Mouse (Mus musculus) right cerebral cortex, postnatal 36 days (tissue): ENCODE measurements around the gene Gm45213.

ENCODE experiments used
- DNase-seq, 2 experiments: peaks; one replicate each; pipeline ENCODE4 v3.0.0; 2022; ENCODE audit warnings: low spot score in 2 of 2, mixed read lengths in 1 of 2

Gm45213 gene

DNA sequence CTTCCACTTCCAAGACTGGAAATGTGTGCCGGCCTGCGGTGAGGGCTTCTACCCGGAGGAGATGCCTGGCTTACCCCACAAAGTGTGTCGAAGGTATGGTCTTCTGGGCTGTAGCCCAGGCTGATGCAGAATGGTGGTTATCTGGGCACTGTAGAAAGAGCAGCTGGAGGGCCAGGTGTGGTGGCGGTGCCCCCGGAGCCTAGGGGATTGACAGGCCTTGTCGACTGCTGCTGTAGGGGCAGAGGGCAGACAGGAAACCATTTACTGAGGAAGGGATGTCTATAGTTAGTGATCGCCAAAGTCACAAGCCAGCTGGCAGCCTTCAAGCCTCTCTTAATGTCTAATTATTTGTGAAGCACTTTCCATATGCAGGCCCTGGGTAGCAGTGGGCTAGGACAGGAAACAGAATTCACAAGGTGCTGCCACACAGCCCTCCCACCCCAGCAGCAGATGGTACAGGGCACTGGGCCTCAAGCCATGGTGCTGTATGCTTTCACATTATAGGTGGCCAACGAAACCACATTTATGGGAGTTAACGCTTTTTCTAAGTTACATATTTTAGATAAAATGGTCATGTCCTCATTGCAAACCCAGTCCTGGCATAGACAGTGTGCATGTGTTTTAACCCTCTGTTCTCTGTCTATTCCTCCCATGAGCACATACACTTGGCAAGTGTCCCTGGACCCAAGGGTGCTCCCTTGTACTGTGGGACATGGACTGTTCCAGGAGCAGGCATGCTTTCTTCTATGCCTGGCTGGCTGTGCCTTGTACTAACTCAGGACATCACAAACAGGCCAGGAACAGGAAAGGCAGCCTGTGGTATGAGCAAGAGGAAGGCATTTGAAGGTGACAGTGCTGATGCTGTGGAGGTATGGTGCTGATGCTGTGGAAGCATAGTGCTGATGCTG, at the start of gene Gm45213:
TSS of gene Gm45213 (plus strand) at position 51 of the 908 bp plus-strand sequence.
- no peak for DNase-seq

DNA sequence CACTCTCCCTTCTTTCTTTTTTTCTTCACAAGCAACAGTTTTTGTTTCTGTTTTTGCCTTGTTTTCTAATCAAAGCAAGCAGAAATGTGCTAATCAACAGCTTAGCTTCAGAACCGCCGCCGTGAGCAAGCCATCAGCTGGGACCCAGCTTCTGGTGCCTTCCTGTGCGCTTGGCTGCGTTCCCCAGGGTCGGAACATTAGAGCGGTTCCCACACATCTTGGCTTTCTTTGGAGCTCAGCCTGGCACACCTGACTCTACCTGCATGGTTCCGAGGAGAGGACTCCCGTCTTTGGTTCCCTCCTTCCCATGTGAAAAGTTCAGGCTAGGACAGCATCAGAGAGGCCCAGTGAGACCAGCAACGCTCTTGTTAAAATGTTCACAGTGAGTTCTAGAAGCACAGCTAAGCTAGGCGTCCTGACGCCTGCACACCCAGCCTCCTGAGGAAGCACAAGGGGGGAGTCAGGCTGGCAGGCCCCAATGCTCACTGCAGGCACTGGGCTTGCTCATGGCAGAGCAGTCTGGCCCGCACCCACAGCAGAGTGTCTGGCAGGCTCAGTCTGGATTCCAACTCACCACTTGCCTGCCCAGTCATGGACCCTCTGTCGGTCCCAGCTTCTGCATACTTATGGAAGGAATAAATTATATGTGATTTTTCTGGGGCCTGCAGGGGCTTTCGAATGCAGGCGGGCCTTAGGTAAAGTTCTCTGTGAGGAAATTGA, 42.2 kb upstream of the Gm45213 start:
- DNase-seq = no peak

GRCm38 (mm10) chr7:66001797-66002196, 41.6 kb upstream of the Gm45213 start:
- DNase-seq = no peak

DNA sequence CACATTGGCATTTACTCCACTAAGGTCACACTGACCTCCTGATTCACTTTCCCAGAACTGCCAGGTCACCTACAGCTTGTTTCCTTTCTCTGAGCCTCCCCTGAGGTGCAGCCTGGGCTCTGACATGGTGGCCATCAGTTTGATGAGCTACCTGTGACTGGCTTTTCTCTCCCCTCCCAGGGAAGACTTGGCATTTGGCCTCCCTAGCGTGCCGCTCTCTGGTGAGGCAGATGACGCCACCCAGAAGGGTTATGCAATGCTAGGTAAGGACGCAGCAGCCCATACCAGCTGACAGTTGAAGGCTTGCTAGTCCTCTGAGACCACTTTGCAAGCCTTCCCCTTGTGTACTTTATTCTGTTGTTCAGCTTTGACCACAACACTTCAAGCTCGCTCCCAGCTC, 40.0 kb upstream of the Gm45213 start:
- DNase-seq = no peak

GRCm38 (mm10) chr7:66003865-66004638, 39.4 kb upstream of the Gm45213 start:
- no peak for DNase-seq

DNA sequence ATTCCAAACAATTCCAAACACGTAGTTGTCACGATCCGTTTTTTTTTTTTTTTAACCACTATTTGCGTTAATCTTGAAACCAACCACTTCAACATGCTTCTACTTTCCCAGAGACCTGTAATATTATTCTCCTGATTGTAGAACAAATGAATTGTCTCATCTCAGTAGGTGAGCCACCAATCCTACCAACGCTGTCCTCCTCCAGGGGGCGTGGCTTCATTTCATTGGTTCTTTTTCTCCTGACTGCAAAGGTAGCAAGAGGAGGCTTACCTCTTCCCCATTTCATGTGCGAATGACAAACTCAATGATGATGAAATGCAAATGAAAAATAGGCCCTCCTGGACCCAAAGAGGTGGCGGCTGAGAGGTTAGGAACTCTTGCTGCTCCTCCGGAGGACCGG, 38.3 kb upstream of the Gm45213 start:
- DNase-seq = no peak

GRCm38 (mm10) chr7:66008161-66008891, 35.1 kb upstream of the Gm45213 start:
- DNase-seq = no peak

DNA sequence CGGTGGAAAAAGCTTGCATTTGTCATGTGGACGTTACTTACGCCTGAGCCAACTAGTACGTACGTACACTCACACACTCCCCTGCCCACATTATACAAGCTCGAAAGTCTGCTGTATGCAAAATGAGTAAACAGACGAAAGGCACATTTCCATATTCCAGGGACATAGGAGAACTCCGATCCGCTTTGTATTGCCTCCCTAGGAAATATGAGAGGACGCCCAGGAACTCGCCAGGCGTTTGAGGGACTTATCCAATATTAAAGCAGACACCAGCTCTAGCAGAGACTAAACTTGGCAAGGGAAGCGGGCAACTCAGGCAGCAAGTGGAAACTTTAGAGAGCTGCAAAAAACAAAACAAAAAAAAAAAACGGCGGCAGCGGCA, 34.5 kb upstream of the Gm45213 start:
- no peak for DNase-seq

DNA sequence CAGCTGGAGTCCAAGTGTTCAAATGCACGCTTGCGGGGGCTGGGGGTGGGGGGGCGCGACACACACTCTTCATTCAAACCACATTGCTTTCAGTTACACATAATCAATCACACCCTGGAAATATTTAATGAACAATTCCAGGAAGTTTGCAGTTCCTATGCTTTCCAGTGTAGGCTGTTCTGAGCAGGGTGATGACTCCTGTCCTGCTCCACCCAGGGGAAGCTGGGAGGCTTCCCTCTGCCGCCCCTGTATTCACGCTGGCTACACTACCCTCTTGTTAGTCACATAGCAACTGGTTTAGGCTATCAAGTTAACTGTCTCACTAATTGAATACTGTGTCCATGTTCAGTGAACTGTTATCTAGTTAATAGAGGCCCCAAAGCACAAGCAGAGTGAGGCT, 32.9 kb upstream of the Gm45213 start:
- DNase-seq = no peak

- DNase-seq = peak in 1 of 2 experiments; percentile 9
Measured at GRCm38 (mm10) chr7:66027747-66028146, 15.7 kb upstream of the Gm45213 start.

DNA sequence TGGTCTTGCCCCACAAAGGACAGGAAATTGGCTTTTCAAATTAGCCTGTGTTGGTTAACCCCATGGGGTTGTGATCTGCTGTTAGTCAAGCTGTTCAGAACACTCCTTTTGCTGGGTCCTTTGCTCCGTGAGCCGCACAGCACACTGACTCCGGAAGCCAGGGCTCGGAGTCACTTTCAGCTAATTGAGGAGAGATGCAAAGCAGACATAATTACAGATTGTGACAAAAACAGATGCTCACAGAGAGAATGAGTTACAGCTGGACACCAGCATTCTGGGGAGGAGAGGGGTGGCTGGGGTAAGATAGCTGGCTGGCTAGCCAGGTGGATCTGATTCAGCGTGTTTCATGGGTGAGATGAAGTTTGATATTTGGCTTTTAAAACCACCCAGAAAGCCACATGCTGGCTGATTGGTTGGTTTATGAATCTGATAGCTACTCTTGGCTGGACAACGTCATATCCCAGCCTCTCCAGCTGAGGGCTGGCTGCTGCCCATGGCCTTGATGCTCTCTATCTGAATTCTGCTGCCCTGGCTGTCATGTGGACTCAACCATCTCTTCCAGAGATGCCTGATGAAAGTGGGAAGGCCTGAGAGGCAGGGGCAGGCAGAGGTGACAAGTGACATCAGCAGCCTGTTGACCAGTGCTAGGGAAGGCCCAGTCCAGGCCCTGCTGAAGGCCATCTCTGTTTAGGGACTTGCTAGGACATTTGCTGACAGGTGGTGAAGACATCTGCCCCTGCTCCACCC, 14.5 kb upstream of the Gm45213 start:
- DNase-seq = no peak

DNA sequence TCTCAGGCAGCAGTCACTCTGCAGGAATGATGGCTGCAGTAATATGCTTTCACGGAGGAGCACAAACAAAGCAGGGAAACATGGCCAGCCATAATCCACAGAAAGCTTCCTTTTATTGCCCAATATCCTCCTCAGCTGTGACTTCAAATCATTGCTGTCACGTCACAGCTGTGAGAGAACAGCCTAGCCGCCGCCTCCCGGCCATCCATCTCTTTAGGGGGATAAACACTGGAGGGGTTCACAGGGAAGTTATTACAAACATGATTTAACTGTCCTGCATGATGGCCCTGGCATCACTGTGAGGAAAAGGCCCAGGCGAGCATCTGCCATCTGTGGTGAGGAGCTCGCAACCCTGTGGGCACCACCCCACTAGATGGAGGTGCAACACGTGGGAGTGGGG, 6.6 kb upstream of the Gm45213 start:
- DNase-seq = no peak

DNA sequence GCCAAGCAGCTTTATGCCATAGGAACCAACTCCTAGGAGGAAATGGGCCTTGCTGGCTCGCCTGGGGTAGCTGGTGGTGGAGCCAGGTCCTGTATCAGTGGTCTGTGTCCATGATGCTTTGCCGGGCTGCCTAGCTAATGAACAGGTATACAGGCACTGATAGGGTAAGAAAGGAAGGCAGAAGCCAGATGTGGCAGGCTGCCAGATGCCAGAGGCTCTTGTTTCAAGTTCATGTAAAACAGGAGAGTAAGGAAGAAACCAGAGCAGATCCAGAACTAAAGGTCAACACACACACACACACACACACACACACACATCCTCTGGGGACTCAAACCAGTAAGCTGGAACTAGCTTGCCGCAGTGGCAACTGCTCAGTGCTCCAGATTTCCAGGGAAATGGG, 5.1 kb upstream of the Gm45213 start:
- DNase-seq = no peak

DNA sequence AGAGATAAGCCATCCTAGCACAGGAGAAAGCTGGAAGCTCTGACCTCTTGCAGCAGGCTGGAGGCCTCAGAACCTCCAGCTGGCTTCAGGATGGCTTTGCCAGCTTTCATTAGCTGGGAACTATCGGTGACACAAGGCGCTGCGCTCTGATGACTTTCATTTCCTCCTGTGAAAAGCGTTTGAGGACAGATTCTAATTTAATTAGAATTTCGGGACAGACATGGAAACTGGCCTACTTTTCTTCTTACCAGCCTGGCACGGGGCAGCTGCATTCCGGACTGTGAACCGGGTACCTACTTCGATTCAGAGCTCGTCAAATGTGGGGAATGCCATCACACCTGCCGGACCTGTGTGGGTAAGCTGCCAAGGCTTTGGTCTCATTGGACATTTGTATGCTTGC, 4.7 kb upstream of the Gm45213 start:
- DNase-seq = no peak

DNA sequence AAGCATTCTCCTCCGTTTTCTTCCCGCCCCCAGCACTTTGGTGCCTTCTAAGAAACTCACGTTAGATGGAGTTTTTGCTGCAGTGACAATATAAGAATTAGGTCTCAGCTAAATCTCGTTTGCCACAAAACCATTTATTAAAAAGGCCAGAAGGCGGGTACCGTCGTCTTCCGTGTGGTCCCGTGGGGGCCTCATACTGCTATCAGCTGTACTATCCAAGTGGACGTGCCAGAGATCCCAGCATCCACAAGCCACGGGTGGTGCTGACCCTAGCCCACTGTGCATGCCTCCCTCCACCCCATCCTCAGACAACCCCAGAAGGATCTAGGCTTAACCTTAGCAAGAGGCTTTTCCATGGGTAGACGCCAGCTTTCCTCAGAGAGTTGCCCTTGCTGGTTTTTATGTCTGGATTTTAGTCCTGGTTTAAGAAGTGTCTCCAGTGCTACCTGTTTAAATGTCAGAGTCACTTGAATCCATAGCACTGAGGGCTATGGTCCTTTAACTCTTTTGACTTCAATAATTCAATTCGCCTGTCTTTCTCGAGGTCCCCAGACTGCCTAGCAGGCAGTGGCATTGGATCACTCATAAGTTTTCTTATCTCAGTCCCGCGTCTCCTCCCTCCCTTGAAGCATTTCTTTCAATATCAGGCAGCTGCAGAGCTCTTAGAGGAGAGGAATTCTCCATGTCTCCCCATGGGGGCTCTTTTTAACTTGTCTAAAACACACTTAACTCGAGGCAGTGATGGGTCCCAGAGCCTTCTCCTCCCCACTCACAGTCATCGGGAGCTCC, 3.2 kb upstream of the Gm45213 start:
- DNase-seq = no peak

DNA sequence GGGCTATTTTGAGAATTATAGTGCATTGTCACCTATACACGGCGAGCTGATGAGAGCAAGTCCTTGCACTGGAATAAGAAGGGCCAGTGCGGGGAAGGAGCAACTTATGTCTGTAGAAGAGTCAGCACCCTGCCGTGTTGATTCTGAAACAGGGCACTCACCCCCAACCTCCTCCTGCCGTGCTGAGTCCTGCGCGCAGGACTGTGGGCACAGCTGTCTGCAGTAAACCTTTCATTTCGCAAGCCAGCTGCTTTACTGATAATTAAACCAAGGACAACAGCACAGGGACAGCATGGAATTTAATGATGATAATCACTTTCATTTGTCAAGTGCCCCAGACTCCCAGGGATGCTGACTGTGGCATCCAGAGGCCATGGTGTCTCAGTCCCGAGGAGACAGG, 1.2 kb downstream of the Gm45213 start:
- no peak for DNase-seq

DNA sequence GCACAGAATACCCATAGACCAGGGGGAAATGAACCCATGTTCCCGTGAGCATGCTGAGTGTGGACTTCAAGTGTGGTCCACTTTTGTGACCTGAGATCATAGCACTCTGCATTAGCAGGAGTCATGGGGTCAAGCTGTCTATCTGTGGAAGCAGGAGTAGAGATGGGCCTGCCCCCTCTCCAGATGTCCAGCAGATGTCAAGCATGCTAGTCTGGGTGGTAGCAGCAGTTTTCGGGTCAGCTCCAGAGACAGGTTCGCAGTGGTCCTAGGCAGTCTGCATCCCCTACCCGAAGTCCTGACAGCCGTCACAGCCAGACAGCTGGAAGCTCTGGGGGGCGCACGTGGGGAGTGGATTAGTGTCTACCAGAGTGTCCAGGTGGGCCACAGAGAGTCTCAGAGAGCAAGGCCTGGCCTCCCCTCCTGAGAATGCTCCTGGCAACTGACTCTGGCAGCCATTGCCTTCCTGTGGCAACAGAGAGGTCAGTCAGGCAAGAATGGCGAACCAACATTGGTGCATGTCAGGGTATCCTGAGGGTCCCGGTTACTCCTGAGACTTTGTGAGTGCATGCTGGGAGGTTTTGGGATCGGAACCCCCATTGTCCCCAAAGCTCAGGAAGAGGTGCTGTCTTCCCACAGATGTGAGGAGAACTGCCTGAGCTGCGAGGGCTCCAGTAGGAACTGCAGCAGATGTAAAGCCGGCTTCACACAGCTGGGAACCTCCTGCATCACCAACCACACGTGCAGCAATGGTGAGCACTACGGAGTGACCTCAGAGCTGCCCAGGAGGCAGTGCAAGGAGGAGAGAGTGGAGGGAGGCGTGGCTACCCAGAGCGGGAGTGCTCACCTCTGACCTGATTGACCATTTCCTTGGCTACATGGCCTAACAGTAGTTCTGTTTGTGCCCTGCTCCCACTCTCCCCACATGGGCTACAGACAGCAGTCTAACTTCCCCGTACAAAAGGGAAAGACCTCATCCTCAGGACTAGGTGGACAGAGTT, 3.8 kb downstream of the Gm45213 start:
- no peak for DNase-seq

GRCm38 (mm10) chr7:66047975-66048374, 4.6 kb downstream of the Gm45213 start:
- no peak for DNase-seq
